Mouse (Mus musculus) lung, postnatal 0 days (tissue): ENCODE measurements at regions not wholly inside any gene's neighbourhood (a gene's known extent, or its start where the extent isn't known, plus 50 kb on each side); places are given as distances from the start of the nearest gene placed in this dataset.

Source experiments
- ATAC-seq: fragments of 200-750 bp; cut with Nextera tagmentation; 2 replicates; pipeline ENCODE4 v1.8.0; 2017; ENCODE audit warnings: moderate library complexity
- DNase-seq: peaks from one replicate; pipeline ENCODE4 v3.0.0-alpha.2; 2016; ENCODE audit warnings: low spot score
- H3K27ac ChIP-seq: fragments of 300-500 bp; sonication (generic); 2 replicates; pipeline ENCODE4 v1.5.1; 2014; ENCODE audit warnings: antibody characterized with exemption, mild to moderate bottlenecking, low read length, mixed read lengths
- H3K27me3 ChIP-seq: fragments of 300-500 bp; sonication (generic); replicated peaks from 2 replicates; pipeline ENCODE4 v1.6.1; 2014; ENCODE audit warnings: low read length, mixed read lengths; ENCODE audit not compliant: insufficient read depth
- H3K36me3 ChIP-seq: fragments of 300-500 bp; sonication (generic); 2 replicates; pipeline ENCODE4 v1.6.1; 2014; ENCODE audit warnings: low read length, mixed read lengths; ENCODE audit not compliant: insufficient read depth
- H3K4me1 ChIP-seq: fragments of 300-500 bp; sonication (generic); 2 replicates; pipeline ENCODE4 v1.6.1; 2014; ENCODE audit warnings: antibody characterized with exemption, low read depth, low read length, mixed read lengths; ENCODE audit not compliant: insufficient read depth
- H3K4me2 ChIP-seq: fragments of 300-500 bp; sonication (generic); replicated peaks from 2 replicates; pipeline ENCODE4 v1.6.1; 2014; ENCODE audit warnings: low read depth, mild to moderate bottlenecking, low read length, moderate library complexity, mixed read lengths
- H3K4me3 ChIP-seq: fragments of 300-500 bp; sonication (generic); 2 replicates; pipeline ENCODE4 v1.5.1; 2014; ENCODE audit warnings: low read depth, low read length
- H3K9ac ChIP-seq: fragments of 300-500 bp; sonication (generic); replicated peaks from 2 replicates; pipeline ENCODE4 v1.6.1; 2014; ENCODE audit warnings: low read depth, mild to moderate bottlenecking
- H3K9me3 ChIP-seq: fragments of 300-500 bp; sonication (generic); 2 replicates; pipeline ENCODE4 v1.6.1; 2016; ENCODE audit warnings: low read length, mixed read lengths
- CTCF ChIP-seq: IDR thresholded peaks from 2 replicates; pipeline ENCODE4 v1.5.1; 2016; ENCODE audit warnings: antibody characterized with exemption, mild to moderate bottlenecking
- EP300 ChIP-seq: IDR thresholded peaks from 2 replicates; pipeline ENCODE4 v1.6.1; 2016; ENCODE audit warnings: antibody characterized with exemption, mild to moderate bottlenecking, control low read depth
- WGBS: fragments of 180-500 bp; shearing (Covaris S2); extraction: QIAGEN DNeasy Blood & Tissue Kit; methylation state at CpG from one replicate; pipeline ENCODE4 v1.1.7; 2014; 5-methylcytosine and 5-hydroxymethylcytosine counted together

- TF ChIP-seq EP300, result no peak
- no peak for TF ChIP-seq CTCF
- ATAC-seq (no peak), DNase-seq (no peak)
- H3K4me1 ChIP-seq, result no peaks in the 10 kb centered on the region
- H3K4me2 ChIP-seq, result no peak overlapping the region
- WGBS, result 73% methylated on average over 4 of the region's 4 CpGs
- no peak overlapping the region for H3K9ac ChIP-seq
- H3K27ac ChIP-seq, result no peak overlapping the region
- no peaks in the 10 kb centered on the region for H3K27me3 ChIP-seq
- no peak overlapping the region for H3K4me3 ChIP-seq
- H3K9me3 ChIP-seq, result no peaks in the 10 kb centered on the region
- no peaks in the 10 kb centered on the region for H3K36me3 ChIP-seq
Observed at GRCm38 (mm10) chr15:62659096-62659495, 1185.9 kb downstream of the Gsdmc2 start.

- TF ChIP-seq EP300, result no peak
- Histone ChIP-seq H3K36me3 (no peaks in the 10 kb centered on the region), H3K9me3 (no peaks in the 10 kb centered on the region), H3K27me3 (no peaks in the 10 kb centered on the region), H3K4me3 (no peak overlapping the region), H3K4me2 (no peak overlapping the region), H3K9ac (no peak overlapping the region), H3K4me1 (no peaks in the 10 kb centered on the region), H3K27ac (no peak overlapping the region)
- DNase-seq (no peak), ATAC-seq (no peak)
- 83% methylated on average over 1 of the region's 1 CpGs for WGBS
Observed at GRCm38 (mm10) chr15:62658695-62659094, 1186.3 kb downstream of the Gsdmc2 start.

GRCm38 (mm10) chr15:62646476-62647168 is 1198.4 kb downstream of the Gsdmc2 start:
- WGBS, result 61% methylated on average over 6 of the region's 6 CpGs
- no peak for TF ChIP-seq CTCF
- no peak for TF ChIP-seq EP300
- Histone ChIP-seq H3K27me3 (no peaks in the 10 kb centered on the region), H3K36me3 (no peaks in the 10 kb centered on the region; the same call in 1 of the 2 replicates), H3K9ac (no peak overlapping the region), H3K27ac (no peak overlapping the region), H3K9me3 (no peaks in the 10 kb centered on the region), H3K4me1 (no peaks in the 10 kb centered on the region), H3K4me3 (no peak overlapping the region), H3K4me2 (no peak overlapping the region)
- ATAC-seq (no peak), DNase-seq (no peak)

- 69% methylated on average over 2 of the region's 2 CpGs for WGBS
- no peak for DNase-seq
Observed at GRCm38 (mm10) chr15:62644744-62645143, 1200.2 kb downstream of the Gsdmc2 start.

GRCm38 (mm10) chr15:62644296-62644695 is 1200.7 kb downstream of the Gsdmc2 start:
- ATAC-seq (no peak), DNase-seq (no peak)
- Histone ChIP-seq H3K4me1 (no peaks in the 10 kb centered on the region), H3K9me3 (no peaks in the 10 kb centered on the region), H3K4me2 (no peak overlapping the region), H3K27ac (no peak overlapping the region), H3K36me3 (no peaks in the 10 kb centered on the region; the same call in 1 of the 2 replicates), H3K27me3 (no peaks in the 10 kb centered on the region), H3K4me3 (no peak overlapping the region), H3K9ac (no peak overlapping the region)
- 69% methylated on average over 1 of the region's 1 CpGs for WGBS
- no peak for TF ChIP-seq CTCF
- TF ChIP-seq EP300, result no peak

More at GRCm38 (mm10) chr15:62644744-62645143, 1200.2 kb downstream of the Gsdmc2 start:
- Histone ChIP-seq H3K27me3 (no peaks in the 10 kb centered on the region), H3K27ac (no peak overlapping the region), H3K4me2 (no peak overlapping the region), H3K36me3 (no peaks in the 10 kb centered on the region; the same call in 1 of the 2 replicates), H3K9me3 (no peaks in the 10 kb centered on the region), H3K9ac (no peak overlapping the region), H3K4me1 (no peaks in the 10 kb centered on the region), H3K4me3 (no peak overlapping the region)
- ATAC-seq, result no peak
- TF ChIP-seq CTCF (no peak), EP300 (no peak)

GRCm38 (mm10) chr15:62641051-62641710 is 1203.8 kb downstream of the Gsdmc2 start:
- TF ChIP-seq EP300 (no peak), CTCF (no peak)
- no peak for DNase-seq
- WGBS, result 68% methylated on average over 7 of the region's 7 CpGs
- H3K9me3 ChIP-seq, result no peaks in the 10 kb centered on the region
- H3K4me2 ChIP-seq, result no peak overlapping the region
- H3K4me1 ChIP-seq, result no peaks in the 10 kb centered on the region
- no peaks in the 10 kb centered on the region for H3K27me3 ChIP-seq
- H3K4me3 ChIP-seq, result no peak overlapping the region
- no peak overlapping the region for H3K27ac ChIP-seq
- ATAC-seq, result no peak
- H3K9ac ChIP-seq, result no peak overlapping the region
- H3K36me3 ChIP-seq, result no peaks in the 10 kb centered on the region; the same call in 1 of the 2 replicates
